Mouse (Mus musculus): ENCODE data around the gene Yipf4. TPM values are rescaled to one million over a fixed set of nuclear protein-coding genes. Genes with fewer than 3 reads are reported as not detected.
A peak's percentile ranks its signal among the peaks of the same experiment; 100 is the strongest.
"Not testable (repeated sequence)": the region's sequence is repeated elsewhere in the genome, so short reads cannot be mapped to it uniquely, and the experiment has no call there.

Gene Yipf4
- total RNA-seq (2021): 100 to 1,000 TPM; 130 to 132 TPM
- long read RNA-seq, experiment 1, transcript Yipf4-201 (6 exons, 2,133 nt): major isoform, 204 of 216 reads
- long read RNA-seq, experiment 1, partial matches to known transcripts: 9 of 216 reads
- long read RNA-seq, experiment 1, other reads (novel, unspliced or antisense): 3 of 216 reads
- long read RNA-seq, experiment 2, transcript Yipf4-201 (6 exons, 2,133 nt): major isoform, 32 of 35 reads
- long read RNA-seq, experiment 2, partial matches to known transcripts: 1 of 35 reads
- long read RNA-seq, experiment 2, other reads (novel, unspliced or antisense): 2 of 35 reads

GRCm38 (mm10) chr17:74489024-74489900 is at the start of gene Yipf4:
Gene Yipf4 (plus strand): TSS chr17:74489493.
- DNase-seq: peak; percentile 94 to 96

- DNase-seq: no peak
Measured at GRCm38 (mm10) chr17:74440486-74440885, 48.8 kb upstream of the Yipf4 start.

- no peak for DNase-seq
Measured at GRCm38 (mm10) chr17:74449776-74450175, 39.5 kb upstream of the Yipf4 start.

GRCm38 (mm10) chr17:74453928-74454327 is 35.4 kb upstream of the Yipf4 start:
- DNase-seq: no peak

- no peak for DNase-seq
Measured at GRCm38 (mm10) chr17:74454660-74455059, 34.6 kb upstream of the Yipf4 start.

GRCm38 (mm10) chr17:74455426-74455825 is 33.9 kb upstream of the Yipf4 start:
- DNase-seq: no peak

GRCm38 (mm10) chr17:74456825-74457224 is 32.5 kb upstream of the Yipf4 start:
- DNase-seq: no peak

- DNase-seq: no peak
Measured at GRCm38 (mm10) chr17:74457972-74458677, 31.2 kb upstream of the Yipf4 start.

- no peak for DNase-seq
Measured at GRCm38 (mm10) chr17:74458711-74459408, 30.4 kb upstream of the Yipf4 start, which contains the start of gene Nlrc4. Gene Nlrc4 (minus strand): TSS chr17:74459142.

GRCm38 (mm10) chr17:74463510-74463909 is 25.8 kb upstream of the Yipf4 start:
- DNase-seq: no peak

GRCm38 (mm10) chr17:74467981-74468380 is 21.3 kb upstream of the Yipf4 start:
- not testable (repeated sequence) for DNase-seq

- not testable (repeated sequence) for DNase-seq
Measured at GRCm38 (mm10) chr17:74470133-74470532, 19.2 kb upstream of the Yipf4 start.

- no peak for DNase-seq
Measured at GRCm38 (mm10) chr17:74480361-74481069, 8.8 kb upstream of the Yipf4 start.

- no peak for DNase-seq
Measured at GRCm38 (mm10) chr17:74489901-74490220, 568 bp downstream of the Yipf4 start.

- DNase-seq: no peak
Measured at GRCm38 (mm10) chr17:74491565-74491964, 2.3 kb downstream of the Yipf4 start.

- DNase-seq: no peak
Measured at GRCm38 (mm10) chr17:74500204-74500603, 10.9 kb downstream of the Yipf4 start.

- DNase-seq: no peak
Measured at GRCm38 (mm10) chr17:74501085-74501484, 11.8 kb downstream of the Yipf4 start.

GRCm38 (mm10) chr17:74507934-74508333 is 18.6 kb downstream of the Yipf4 start:
- no peak for DNase-seq

GRCm38 (mm10) chr17:74508600-74508999 is 19.3 kb downstream of the Yipf4 start:
- DNase-seq: no peak

- no peak for DNase-seq
Measured at GRCm38 (mm10) chr17:74512308-74512707, 23.0 kb downstream of the Yipf4 start.
